Mouse (Mus musculus) embryo, embryonic 11.5 days (tissue): ENCODE data around the gene Vat1l.

Experiments
- DNase-seq: peaks from one replicate; pipeline ENCODE4 v3.0.0-alpha.2; 2012; ENCODE audit warnings: low read depth, low spot score

Vat1l gene

GRCm38 (mm10) chr8:114398326-114398725 lies 192.9 kb downstream of the Vat1l start:
- DNase-seq = no peak

- DNase-seq = no peak
These were observed 193.9 kb downstream of the Vat1l start for GRCm38 (mm10) chr8:114399273-114399672.

GRCm38 (mm10) chr8:114401679-114402078 lies 196.3 kb downstream of the Vat1l start:
- no peak for DNase-seq

- DNase-seq = no peak
These were observed 206.0 kb downstream of the Vat1l start for GRCm38 (mm10) chr8:114411421-114411820.

GRCm38 (mm10) chr8:114417786-114418185 lies 212.4 kb downstream of the Vat1l start, which contains the start of gene Clec3a:
TSS of gene Clec3a (plus strand) at chr8:114418086.
- no peak for DNase-seq

- DNase-seq = no peak
These were observed 213.1 kb downstream of the Vat1l start for GRCm38 (mm10) chr8:114418486-114418885.

- DNase-seq = no peak
These were observed 213.5 kb downstream of the Vat1l start for GRCm38 (mm10) chr8:114418904-114419303.

GRCm38 (mm10) chr8:114421544-114421943 lies 216.1 kb downstream of the Vat1l start:
- DNase-seq = no peak
